Mouse (Mus musculus) embryonic stem cell, embryonic (primary cell): ENCODE measurements around the gene Dact3.

Source experiments
- CTCF ChIA-PET, 4 experiments: fragments of 300-600 bp in 2 of 4; fragments of 350-600 bp in 2 of 4; sonication (Branson Sonifier 250); formaldehyde crosslinking; loops; one replicate each; lab custom pipeline; 2022; ENCODE audit warnings: inconsistent platforms in 2 of 4; lab: Charles Lee
- POLR2A ChIA-PET, 4 experiments: fragments of 300-600 bp in 2 of 4; fragments of 350-600 bp in 2 of 4; sonication (Branson Sonifier 250); formaldehyde crosslinking; loops; one replicate each; lab custom pipeline; 2022; ENCODE audit warnings: antibody characterized with exemption in 4 of 4, inconsistent platforms in 1 of 4; lab: Charles Lee

The Dact3 gene

GRCm38 (mm10) chr7:16922360-16922973 lies 47.4 kb downstream of the Dact3 start:
- ChIA-PET POLR2A (interaction anchor here in 2 of 4 experiments (1.0 to 2.3 kb wide), 11 partner anchors 8 to 76 kb away, joined by 3 to 10 read pairs (median 5); partner anchors contain the start of genes Gng8 (in 2 of the 2), Dact3 (in 1 of the 2) and Pnmal2 (in 1 of the 2)), CTCF (interaction anchor here in 3 of 4 experiments (0.6 to 3.0 kb wide), 10 partner anchors 9 to 254 kb away, joined by 3 to 11 read pairs (median 4); partner anchors contain the start of gene Gng8 (in 1 of the 3))

GRCm38 (mm10) chr7:16923283-16924036 lies 48.3 kb downstream of the Dact3 start:
- ChIA-PET CTCF (interaction anchor here in 3 of 4 experiments (0.6 to 3.0 kb wide), 13 partner anchors 8 to 112 kb away, joined by 3 to 11 read pairs (median 4); partner anchors contain the start of genes Gng8 (in 2 of the 3) and Dact3 (in 1 of the 3)), POLR2A (interaction anchor here (0.6 to 2.3 kb wide), 18 partner anchors 9 to 108 kb away, joined by 3 to 10 read pairs (median 3); partner anchors contain the start of genes Dact3 (in 2 of the 4), Gng8 (in 2 of the 4) and Strn4 (in 1 of the 4))

GRCm38 (mm10) chr7:16924037-16924834 lies 49.1 kb downstream of the Dact3 start, which contains the start of gene Calm3:
Calm3 (minus strand) TSS chr7:16924114.
- CTCF ChIA-PET: interaction anchor here in 3 of 4 experiments (0.9 to 3.0 kb wide), 8 partner anchors 9 to 49 kb away, joined by 3 to 11 read pairs (median 4); partner anchors contain the start of genes Gng8 (in 2 of the 3) and Dact3 (in 1 of the 3)
- POLR2A ChIA-PET: interaction anchor here (0.6 to 2.3 kb wide), 18 partner anchors 9 to 108 kb away, joined by 3 to 10 read pairs (median 4); partner anchors contain the start of genes Dact3 (in 2 of the 4), Gng8 (in 1 of the 4) and Strn4 (in 1 of the 4)

GRCm38 (mm10) chr7:16928341-16928740 lies 53.2 kb downstream of the Dact3 start:
- ChIA-PET POLR2A (interaction anchor here in 1 of 4 experiments (1.1 to 1.2 kb wide), 2 partner anchors 36 to 72 kb away, joined by 3 read pairs; partner anchors contain the start of gene Gng8), CTCF (interaction anchor here (0.6 to 2.3 kb wide), 9 partner anchors 9 to 120 kb away, joined by 3 to 13 read pairs (median 6); no protein-coding TSS in a partner anchor)

DNA sequence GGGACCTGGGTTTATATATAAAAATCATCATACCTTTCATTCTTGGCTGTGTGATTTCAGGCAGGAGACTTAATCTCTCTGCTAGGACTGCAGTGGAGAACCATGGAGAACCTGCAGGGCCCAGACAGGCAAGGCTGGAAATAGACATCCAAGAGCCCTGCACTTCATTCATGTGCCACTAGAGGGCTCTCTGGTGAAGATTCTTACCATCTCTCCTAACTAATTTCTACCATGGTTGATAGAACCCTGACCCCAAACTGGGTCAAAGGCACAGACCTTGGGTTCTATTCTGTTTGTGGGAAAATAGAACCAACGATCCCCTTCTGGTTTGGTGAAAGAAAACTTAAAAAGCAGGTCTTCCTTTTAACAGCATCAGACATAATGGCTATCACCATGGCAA lies 55.7 kb downstream of the Dact3 start:
- CTCF ChIA-PET: interaction anchor here in 3 of 4 experiments (0.7 to 4.1 kb wide), 15 partner anchors 9 to 294 kb away, joined by 3 to 164 read pairs (median 7); partner anchors contain the start of genes Dact3 (in 1 of the 3), Hif3a (in 1 of the 3) and Pnmal2 (in 1 of the 3)
- POLR2A ChIA-PET: interaction anchor here in 3 of 4 experiments (0.7 to 2.5 kb wide), 4 partner anchors 14 to 72 kb away, joined by 3 to 10 read pairs (median 4); no protein-coding TSS in a partner anchor

DNA sequence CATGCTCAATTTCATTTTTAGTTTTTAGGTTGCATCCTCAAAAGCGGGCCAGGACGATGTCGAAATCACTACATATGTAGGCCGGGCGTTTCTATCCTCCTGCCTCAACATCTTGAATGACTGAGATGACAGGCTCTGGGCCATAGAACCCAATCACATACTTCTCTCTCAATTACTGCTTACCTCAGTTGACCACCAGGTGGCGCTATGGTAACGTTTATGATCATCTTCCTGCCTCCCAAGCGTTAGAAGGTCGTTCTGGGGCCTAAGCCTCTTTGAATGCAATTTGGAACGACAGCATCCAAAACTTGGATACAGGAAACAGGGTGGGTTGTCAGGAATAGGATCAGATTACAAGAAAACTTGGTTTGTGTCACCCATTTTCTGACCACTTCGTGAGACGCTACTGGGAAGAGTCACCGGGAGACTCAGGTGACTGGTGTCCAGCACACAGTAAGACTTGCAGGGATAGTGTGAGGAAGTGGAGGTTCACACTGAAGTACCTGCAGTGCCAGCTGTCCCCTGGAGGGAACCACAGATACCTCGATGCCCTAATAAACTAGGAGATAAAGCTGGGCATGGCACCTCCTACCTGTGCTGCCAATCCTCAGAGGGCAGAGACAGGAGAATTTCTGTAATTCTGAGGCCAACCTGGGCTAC lies 57.0 kb downstream of the Dact3 start:
- POLR2A ChIA-PET: interaction anchor here in 3 of 4 experiments (0.6 to 2.5 kb wide), 11 partner anchors 10 to 159 kb away, joined by 3 to 12 read pairs (median 4); no protein-coding TSS in a partner anchor
- CTCF ChIA-PET: interaction anchor here (0.5 to 4.1 kb wide), 48 partner anchors 9 to 884 kb away, joined by 3 to 164 read pairs (median 7); partner anchors contain the start of genes Pnmal2 (in 2 of the 4), Dact3 (in 1 of the 4), Hif3a (in 1 of the 4) and Pnmal1 (in 1 of the 4)

DNA sequence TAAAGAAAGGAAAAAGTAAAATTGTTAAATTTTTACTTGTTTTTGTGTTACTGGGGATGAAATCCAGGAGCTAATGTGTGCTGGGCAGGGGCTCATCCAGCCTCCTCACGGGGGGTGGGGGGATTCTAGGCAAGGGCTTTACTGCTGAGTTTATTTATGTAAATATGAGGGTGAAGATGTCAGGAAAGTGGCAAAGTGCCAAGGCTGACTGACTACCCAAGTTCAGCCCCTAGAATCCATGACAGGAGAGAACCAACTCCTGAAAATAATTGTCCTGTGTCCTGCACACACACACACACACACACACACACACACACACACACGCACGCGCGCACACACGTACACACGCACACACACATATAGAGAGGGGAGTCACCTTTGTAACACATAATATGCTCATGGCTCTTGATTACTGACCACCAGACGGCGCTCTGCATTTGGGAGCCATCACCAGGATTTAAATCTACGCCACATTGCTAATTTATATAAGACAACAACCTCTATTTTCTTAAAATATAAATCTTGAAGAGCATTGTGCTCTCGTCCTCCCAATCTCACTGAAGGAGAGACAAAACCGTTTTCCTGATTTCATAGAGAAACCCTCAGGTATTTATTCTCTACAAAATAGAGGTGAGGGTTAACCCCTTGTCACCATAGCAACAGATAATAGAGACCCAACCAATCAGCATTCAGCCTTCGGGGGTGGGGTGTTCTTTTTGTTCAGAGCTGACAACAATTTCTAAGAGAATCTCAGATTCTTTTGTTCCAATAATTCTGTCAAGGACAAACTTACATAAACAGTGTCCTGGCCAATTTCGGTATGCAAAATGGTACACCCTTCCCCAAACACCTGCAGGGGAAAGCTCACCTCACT lies 57.8 kb downstream of the Dact3 start:
- CTCF ChIA-PET: interaction anchor here (0.5 to 4.1 kb wide), 73 partner anchors 8 to 885 kb away, joined by 3 to 164 read pairs (median 5); partner anchors contain the start of genes Psg16 (in 3 of the 4), Pnmal2 (in 2 of the 4), Dact3 (in 1 of the 4) and Gng8 (in 1 of the 4)
- POLR2A ChIA-PET: interaction anchor here in 3 of 4 experiments (0.6 to 2.5 kb wide), 17 partner anchors 9 to 160 kb away, joined by 3 to 12 read pairs (median 4); partner anchors contain the start of genes Calm3 (in 1 of the 3) and Pnmal2 (in 1 of the 3)
